Mouse (Mus musculus): ENCODE results near the gene Parp16. TPM values are rescaled to one million over a fixed set of nuclear protein-coding genes. Genes with fewer than 3 reads are reported as not detected.

Parp16 gene
- 5.7 and 7.1 TPM in 2 replicates for polyA plus RNA-seq (2011; ENCODE audit: insufficient read depth, insufficient read length, low read depth, missing spikeins)

- H3K9me3 ChIP-seq (replicated peaks; ENCODE audit: control insufficient read depth, insufficient read depth, low read length, poor library complexity, severe bottlenecking), result no peaks in the 10 kb centered on the region
- peak within 1 kb of the TSS; percentile 30; the same call in 1 of the 2 replicates for H3K27ac ChIP-seq (ENCODE audit: insufficient read depth, low read length)
- H3K4me3 ChIP-seq (ENCODE audit: low read depth, low read length), result no peak within 1 kb of the TSS
- no peak for TF ChIP-seq POLR2A (IDR thresholded peaks at IDR 0.05; ENCODE audit: insufficient read depth, low read length)
- no peak for TF ChIP-seq EP300 (IDR thresholded peaks at IDR 0.05; ENCODE audit: insufficient read depth, low read depth, low read length)
- TF ChIP-seq CTCF (IDR thresholded peaks at IDR 0.05; ENCODE audit: low read depth, low read length), result no peak
- H3K27me3 ChIP-seq (ENCODE audit: control insufficient read depth, insufficient read depth, low read length, poor library complexity, severe bottlenecking), result no peaks in the 10 kb centered on the region
- peaks cover 17% of the 10 kb centered on the region for H3K4me1 ChIP-seq (ENCODE audit: control insufficient read depth, insufficient read depth, low read length)
- H3K9ac ChIP-seq (ENCODE audit: low read depth, poor library complexity, severe bottlenecking), result no peak within 1 kb of the TSS; the same call in 1 of the 2 replicates
- H3K36me3 ChIP-seq (ENCODE audit: control insufficient read depth, insufficient read depth, low read length, poor library complexity, severe bottlenecking), result no peaks in the 10 kb centered on the region
Measured at GRCm38 (mm10) chr9:65195053-65195452, at the start of gene Parp16. Parp16 (plus strand) TSS chr9:65195353.

- H3K27me3 ChIP-seq (ENCODE audit: control insufficient read depth, insufficient read depth, low read length, poor library complexity, severe bottlenecking), result peaks cover 4% of the 10 kb centered on the region; the same call in 1 of the 2 replicates
- H3K4me1 ChIP-seq (ENCODE audit: control insufficient read depth, insufficient read depth, low read length), result no peaks in the 10 kb centered on the region
- H3K27ac ChIP-seq (ENCODE audit: insufficient read depth, low read length), result no peak overlapping the region
- H3K9me3 ChIP-seq (replicated peaks; ENCODE audit: control insufficient read depth, insufficient read depth, low read length, poor library complexity, severe bottlenecking), result no peaks in the 10 kb centered on the region
- no peak overlapping the region for H3K4me3 ChIP-seq (ENCODE audit: low read depth, low read length)
- H3K36me3 ChIP-seq (ENCODE audit: control insufficient read depth, insufficient read depth, low read length, poor library complexity, severe bottlenecking), result no peaks in the 10 kb centered on the region
- H3K9ac ChIP-seq (ENCODE audit: low read depth, poor library complexity, severe bottlenecking), result no peak overlapping the region
- TF ChIP-seq CTCF (IDR thresholded peaks at IDR 0.05; ENCODE audit: low read depth, low read length), result no peak
- no peak for TF ChIP-seq POLR2A (IDR thresholded peaks at IDR 0.05; ENCODE audit: insufficient read depth, low read length)
- TF ChIP-seq EP300 (IDR thresholded peaks at IDR 0.05; ENCODE audit: insufficient read depth, low read depth, low read length), result no peak
Measured at GRCm38 (mm10) chr9:65146001-65146400, 49.2 kb upstream of the Parp16 start.

GRCm38 (mm10) chr9:65148507-65148906 is 46.6 kb upstream of the Parp16 start:
- TF ChIP-seq EP300 (IDR thresholded peaks at IDR 0.05; ENCODE audit: insufficient read depth, low read depth, low read length), result no peak
- TF ChIP-seq POLR2A (IDR thresholded peaks at IDR 0.05; ENCODE audit: insufficient read depth, low read length), result no peak
- TF ChIP-seq CTCF (IDR thresholded peaks at IDR 0.05; ENCODE audit: low read depth, low read length), result no peak
- no peak overlapping the region for H3K4me3 ChIP-seq (ENCODE audit: low read depth, low read length)
- H3K9me3 ChIP-seq (replicated peaks; ENCODE audit: control insufficient read depth, insufficient read depth, low read length, poor library complexity, severe bottlenecking), result no peaks in the 10 kb centered on the region
- H3K36me3 ChIP-seq (ENCODE audit: control insufficient read depth, insufficient read depth, low read length, poor library complexity, severe bottlenecking), result no peaks in the 10 kb centered on the region
- H3K9ac ChIP-seq (ENCODE audit: low read depth, poor library complexity, severe bottlenecking), result no peak overlapping the region
- no peaks in the 10 kb centered on the region for H3K4me1 ChIP-seq (ENCODE audit: control insufficient read depth, insufficient read depth, low read length)
- H3K27ac ChIP-seq (ENCODE audit: insufficient read depth, low read length), result no peak overlapping the region
- H3K27me3 ChIP-seq (ENCODE audit: control insufficient read depth, insufficient read depth, low read length, poor library complexity, severe bottlenecking), result 0 out of 2 replicates have a peak, but pooled peaks cover under 1% of the 10 kb centered on the region

DNA sequence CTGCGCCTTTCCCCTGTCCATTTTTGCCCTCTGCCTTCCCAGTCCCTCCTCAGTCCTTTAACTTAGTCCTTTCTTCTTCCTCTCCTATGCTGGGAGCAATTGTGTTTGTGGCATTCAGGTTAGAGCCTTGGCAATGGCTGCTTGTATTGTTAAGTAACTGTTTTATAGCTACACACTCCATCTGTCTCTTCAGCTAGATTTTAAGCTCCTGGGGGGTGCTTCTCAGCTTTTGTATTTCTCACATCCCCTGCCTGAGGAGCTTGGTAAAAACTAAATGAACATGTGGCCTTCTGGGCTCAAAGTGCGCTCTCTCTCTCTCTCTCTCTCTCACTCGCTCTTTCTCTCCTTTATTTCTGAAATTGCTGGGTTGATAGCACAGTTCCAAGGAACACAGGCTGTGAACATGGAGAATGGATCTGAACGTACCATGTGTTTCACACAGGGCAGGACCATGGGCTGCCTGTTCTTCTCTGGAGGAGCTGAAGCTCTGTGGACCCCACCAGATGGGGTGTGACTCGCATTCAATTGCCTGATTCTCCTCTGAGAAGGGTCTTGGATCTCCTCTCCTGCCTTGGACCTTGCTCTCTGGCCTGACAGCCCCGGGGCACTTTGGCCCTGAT is 42.3 kb upstream of the Parp16 start:
- Histone ChIP-seq H3K4me1 (ENCODE audit: control insufficient read depth, insufficient read depth, low read length) (peaks cover 3% of the 10 kb centered on the region), H3K9ac (ENCODE audit: low read depth, poor library complexity, severe bottlenecking) (no peak overlapping the region), H3K4me3 (ENCODE audit: low read depth, low read length) (no peak overlapping the region), H3K9me3 (replicated peaks; ENCODE audit: control insufficient read depth, insufficient read depth, low read length, poor library complexity, severe bottlenecking) (no peaks in the 10 kb centered on the region), H3K36me3 (ENCODE audit: control insufficient read depth, insufficient read depth, low read length, poor library complexity, severe bottlenecking) (no peaks in the 10 kb centered on the region), H3K27me3 (ENCODE audit: control insufficient read depth, insufficient read depth, low read length, poor library complexity, severe bottlenecking) (no peaks in the 10 kb centered on the region), H3K27ac (ENCODE audit: insufficient read depth, low read length) (no peak overlapping the region)
- TF ChIP-seq EP300 (IDR thresholded peaks at IDR 0.05; ENCODE audit: insufficient read depth, low read depth, low read length) (no peak), POLR2A (IDR thresholded peaks at IDR 0.05; ENCODE audit: insufficient read depth, low read length) (no peak), CTCF (IDR thresholded peaks at IDR 0.05; ENCODE audit: low read depth, low read length) (no peak)

DNA sequence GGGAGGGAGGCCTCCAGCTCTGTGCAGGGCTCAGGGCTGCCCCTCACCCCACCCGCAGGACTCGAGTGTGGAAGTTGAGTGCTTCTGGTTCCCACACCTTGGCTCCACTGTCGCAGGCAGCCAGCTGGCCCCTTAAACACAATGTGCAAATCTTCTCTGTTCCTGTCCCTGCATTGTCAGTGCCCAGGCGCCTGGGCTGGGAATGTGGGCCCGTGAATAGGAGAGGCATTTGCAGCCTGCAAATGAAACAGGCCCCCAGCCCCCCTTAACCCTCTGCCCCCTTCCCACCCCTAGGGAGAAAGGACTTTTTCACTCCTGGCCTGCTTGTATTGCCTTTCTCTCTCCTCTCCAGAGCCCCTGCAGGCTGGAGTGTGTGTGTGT is 41.8 kb upstream of the Parp16 start:
- Histone ChIP-seq H3K9me3 (replicated peaks; ENCODE audit: control insufficient read depth, insufficient read depth, low read length, poor library complexity, severe bottlenecking) (no peaks in the 10 kb centered on the region), H3K27ac (ENCODE audit: insufficient read depth, low read length) (no peak overlapping the region), H3K4me3 (ENCODE audit: low read depth, low read length) (no peak overlapping the region), H3K27me3 (ENCODE audit: control insufficient read depth, insufficient read depth, low read length, poor library complexity, severe bottlenecking) (no peaks in the 10 kb centered on the region), H3K4me1 (ENCODE audit: control insufficient read depth, insufficient read depth, low read length) (peaks cover 3% of the 10 kb centered on the region), H3K36me3 (ENCODE audit: control insufficient read depth, insufficient read depth, low read length, poor library complexity, severe bottlenecking) (no peaks in the 10 kb centered on the region), H3K9ac (ENCODE audit: low read depth, poor library complexity, severe bottlenecking) (no peak overlapping the region)
- TF ChIP-seq CTCF (IDR thresholded peaks at IDR 0.05; ENCODE audit: low read depth, low read length) (no peak), POLR2A (IDR thresholded peaks at IDR 0.05; ENCODE audit: insufficient read depth, low read length) (no peak), EP300 (IDR thresholded peaks at IDR 0.05; ENCODE audit: insufficient read depth, low read depth, low read length) (no peak)

- Histone ChIP-seq H3K4me1 (ENCODE audit: control insufficient read depth, insufficient read depth, low read length) (peaks cover 3% of the 10 kb centered on the region), H3K9me3 (replicated peaks; ENCODE audit: control insufficient read depth, insufficient read depth, low read length, poor library complexity, severe bottlenecking) (no peaks in the 10 kb centered on the region), H3K27ac (ENCODE audit: insufficient read depth, low read length) (no peak overlapping the region), H3K4me3 (ENCODE audit: low read depth, low read length) (no peak overlapping the region), H3K9ac (ENCODE audit: low read depth, poor library complexity, severe bottlenecking) (no peak overlapping the region), H3K36me3 (ENCODE audit: control insufficient read depth, insufficient read depth, low read length, poor library complexity, severe bottlenecking) (no peaks in the 10 kb centered on the region), H3K27me3 (ENCODE audit: control insufficient read depth, insufficient read depth, low read length, poor library complexity, severe bottlenecking) (no peaks in the 10 kb centered on the region)
- TF ChIP-seq CTCF (IDR thresholded peaks at IDR 0.05; ENCODE audit: low read depth, low read length) (no peak), EP300 (IDR thresholded peaks at IDR 0.05; ENCODE audit: insufficient read depth, low read depth, low read length) (peak; percentile 61; the same call in 1 of the 2 replicates), POLR2A (IDR thresholded peaks at IDR 0.05; ENCODE audit: insufficient read depth, low read length) (no peak)
Measured at GRCm38 (mm10) chr9:65154692-65155455, 40.3 kb upstream of the Parp16 start.
